Mouse (Mus musculus) lung, postnatal 0 days (tissue): ENCODE results near the gene Dnal4. TPM values are rescaled to one million over a fixed set of nuclear protein-coding genes. Genes with fewer than 3 reads are reported as not detected.

Experiments
- ATAC-seq: fragments of 200-750 bp; cut with Nextera tagmentation; 2 replicates; pipeline ENCODE4 v1.8.0; 2017; ENCODE audit warnings: moderate library complexity
- DNase-seq: peaks from one replicate; pipeline ENCODE4 v3.0.0-alpha.2; 2016; ENCODE audit warnings: low spot score
- H3K27ac ChIP-seq: fragments of 300-500 bp; sonication (generic); 2 replicates; pipeline ENCODE4 v1.5.1; 2014; ENCODE audit warnings: antibody characterized with exemption, mild to moderate bottlenecking, low read length, mixed read lengths
- H3K27me3 ChIP-seq: fragments of 300-500 bp; sonication (generic); replicated peaks from 2 replicates; pipeline ENCODE4 v1.6.1; 2014; ENCODE audit warnings: low read length, mixed read lengths; ENCODE audit not compliant: insufficient read depth
- H3K36me3 ChIP-seq: fragments of 300-500 bp; sonication (generic); 2 replicates; pipeline ENCODE4 v1.6.1; 2014; ENCODE audit warnings: low read length, mixed read lengths; ENCODE audit not compliant: insufficient read depth
- H3K4me1 ChIP-seq: fragments of 300-500 bp; sonication (generic); 2 replicates; pipeline ENCODE4 v1.6.1; 2014; ENCODE audit warnings: antibody characterized with exemption, low read depth, low read length, mixed read lengths; ENCODE audit not compliant: insufficient read depth
- H3K4me2 ChIP-seq: fragments of 300-500 bp; sonication (generic); replicated peaks from 2 replicates; pipeline ENCODE4 v1.6.1; 2014; ENCODE audit warnings: low read depth, mild to moderate bottlenecking, low read length, moderate library complexity, mixed read lengths
- H3K4me3 ChIP-seq: fragments of 300-500 bp; sonication (generic); 2 replicates; pipeline ENCODE4 v1.5.1; 2014; ENCODE audit warnings: low read depth, low read length
- H3K9ac ChIP-seq: fragments of 300-500 bp; sonication (generic); replicated peaks from 2 replicates; pipeline ENCODE4 v1.6.1; 2014; ENCODE audit warnings: low read depth, mild to moderate bottlenecking
- H3K9me3 ChIP-seq: fragments of 300-500 bp; sonication (generic); 2 replicates; pipeline ENCODE4 v1.6.1; 2016; ENCODE audit warnings: low read length, mixed read lengths
- CTCF ChIP-seq: IDR thresholded peaks from 2 replicates; pipeline ENCODE4 v1.5.1; 2016; ENCODE audit warnings: antibody characterized with exemption, mild to moderate bottlenecking
- EP300 ChIP-seq: IDR thresholded peaks from 2 replicates; pipeline ENCODE4 v1.6.1; 2016; ENCODE audit warnings: antibody characterized with exemption, mild to moderate bottlenecking, control low read depth
- WGBS: fragments of 180-500 bp; shearing (Covaris S2); extraction: QIAGEN DNeasy Blood & Tissue Kit; methylation state at CpG from one replicate; pipeline ENCODE4 v1.1.7; 2014; 5-methylcytosine and 5-hydroxymethylcytosine counted together
- polyA plus RNA-seq: library from polyadenylated mRNA; unstranded; fragments of >200 nt; fragmentation: Nextera tagmentation; extraction: Ambion mirVana; gene quantifications from 2 replicates; pipeline ENCODE4 v1.2.1, GENCODE M21; 2015

Dnal4 gene
- polyA plus RNA-seq, 1 experiment from 2014 or later: 52.4 TPM

DNA sequence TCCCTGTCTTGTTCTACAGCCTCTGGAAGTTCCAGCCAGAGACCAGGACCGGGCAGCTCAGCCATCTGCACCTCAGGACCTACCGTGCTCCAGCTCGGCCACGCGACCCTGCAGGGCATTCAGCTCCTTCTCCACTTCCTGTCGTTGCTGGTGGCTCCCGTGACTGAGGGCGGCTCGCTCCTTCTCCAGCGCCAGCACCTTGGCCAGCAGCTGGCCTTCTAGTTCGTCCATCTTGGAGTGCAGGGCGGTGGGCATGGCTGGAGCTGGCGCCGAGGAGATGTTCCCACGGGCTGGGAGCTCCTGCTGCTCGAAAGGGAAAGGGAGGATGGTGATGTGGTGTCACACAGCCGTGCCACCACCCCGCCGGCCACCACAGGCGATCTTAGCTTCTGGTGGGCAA, 16.5 kb upstream of the Dnal4 start:
- DNase-seq (no peak), ATAC-seq (no peak)
- TF ChIP-seq EP300 (no peak), CTCF (no peak)
- H3K36me3 ChIP-seq: no peaks in the 10 kb centered on the region
- H3K9ac ChIP-seq: no peak overlapping the region
- H3K4me1 ChIP-seq: no peaks in the 10 kb centered on the region
- H3K4me2 ChIP-seq: no peak overlapping the region
- H3K27me3 ChIP-seq: no peaks in the 10 kb centered on the region
- no peak overlapping the region for H3K4me3 ChIP-seq
- H3K9me3 ChIP-seq: no peaks in the 10 kb centered on the region
- H3K27ac ChIP-seq: no peak overlapping the region
- WGBS: 17% methylated on average over 20 of the region's 20 CpGs

DNA sequence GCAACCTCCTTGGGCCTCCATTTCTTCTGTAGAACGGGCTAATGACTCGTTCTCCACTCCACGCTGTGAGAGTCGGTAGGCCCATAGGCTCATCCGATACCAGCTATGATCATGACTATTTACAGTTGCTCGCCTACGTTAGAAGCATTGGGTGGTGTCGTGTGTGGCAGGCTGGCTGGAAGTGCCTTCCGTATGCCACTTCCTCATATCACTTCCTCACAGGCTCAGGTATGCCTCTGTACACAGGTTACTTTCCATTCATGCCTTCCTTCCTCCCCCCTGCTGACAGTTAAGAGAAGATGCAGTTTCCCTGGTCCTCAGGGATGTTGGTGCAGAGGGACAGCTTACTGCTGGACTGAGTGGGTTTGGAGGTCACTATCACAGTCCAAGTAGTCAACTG, 15.4 kb upstream of the Dnal4 start:
- Histone ChIP-seq H3K4me1 (no peaks in the 10 kb centered on the region), H3K4me3 (no peak overlapping the region), H3K27ac (no peak overlapping the region), H3K4me2 (no peak overlapping the region), H3K36me3 (no peaks in the 10 kb centered on the region), H3K9ac (no peak overlapping the region), H3K9me3 (no peaks in the 10 kb centered on the region), H3K27me3 (no peaks in the 10 kb centered on the region)
- ATAC-seq: no peak
- WGBS: 88% methylated on average over 9 of the region's 9 CpGs
- TF ChIP-seq CTCF: no peak
- TF ChIP-seq EP300: no peak
- DNase-seq: no peak

DNA sequence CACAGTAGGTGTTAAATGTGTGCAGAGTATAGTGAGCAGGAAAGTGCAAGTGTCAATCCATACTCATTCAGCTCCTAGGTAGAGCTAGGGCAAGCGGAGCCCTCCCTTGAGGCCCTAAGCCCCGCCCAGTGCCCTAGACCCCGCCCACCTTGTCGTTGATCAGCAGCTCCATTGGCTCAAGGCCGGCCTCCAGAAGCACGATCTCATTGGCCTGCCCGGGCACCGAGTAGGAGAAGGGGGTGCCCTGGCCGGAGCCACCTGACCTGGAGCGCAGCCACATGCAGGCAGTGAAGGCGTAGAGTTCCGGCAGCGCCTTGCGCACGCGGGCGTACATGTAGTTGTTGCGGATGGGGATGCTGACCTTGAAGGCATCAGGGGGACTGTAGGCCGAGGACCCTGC, 14.8 kb upstream of the Dnal4 start:
- Histone ChIP-seq H3K27me3 (no peaks in the 10 kb centered on the region), H3K4me2 (no peak overlapping the region), H3K4me1 (no peaks in the 10 kb centered on the region), H3K27ac (no peak overlapping the region), H3K9ac (no peak overlapping the region), H3K4me3 (no peak overlapping the region), H3K36me3 (no peaks in the 10 kb centered on the region), H3K9me3 (no peaks in the 10 kb centered on the region)
- DNase-seq (no peak), ATAC-seq (no peak)
- WGBS: 21% methylated on average over 19 of the region's 19 CpGs
- TF ChIP-seq EP300 (no peak), CTCF (no peak)

DNA sequence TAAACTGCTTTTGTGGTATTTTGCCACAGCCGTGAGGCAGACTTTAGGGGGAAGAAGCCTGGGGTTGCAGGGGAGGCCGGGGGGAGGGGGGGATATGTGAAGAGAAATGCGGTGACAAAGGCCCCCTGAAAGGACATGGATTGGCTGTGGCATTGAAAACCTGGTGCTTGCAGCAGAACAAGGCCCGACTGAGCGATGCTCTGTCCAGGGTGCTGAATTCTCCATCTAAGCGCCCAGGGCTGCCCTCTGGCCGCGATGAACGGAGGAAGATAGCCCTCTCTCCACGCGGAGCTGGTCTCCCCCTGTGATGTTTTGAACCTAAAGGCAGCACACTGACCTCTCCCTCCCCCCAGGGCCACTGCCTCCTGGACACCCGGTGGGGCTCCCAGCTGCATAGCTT, 13.9 kb upstream of the Dnal4 start:
- peak; percentile 59 for ATAC-seq
- no peaks in the 10 kb centered on the region for H3K27me3 ChIP-seq
- WGBS: 5% methylated on average over 12 of the region's 12 CpGs

DNA sequence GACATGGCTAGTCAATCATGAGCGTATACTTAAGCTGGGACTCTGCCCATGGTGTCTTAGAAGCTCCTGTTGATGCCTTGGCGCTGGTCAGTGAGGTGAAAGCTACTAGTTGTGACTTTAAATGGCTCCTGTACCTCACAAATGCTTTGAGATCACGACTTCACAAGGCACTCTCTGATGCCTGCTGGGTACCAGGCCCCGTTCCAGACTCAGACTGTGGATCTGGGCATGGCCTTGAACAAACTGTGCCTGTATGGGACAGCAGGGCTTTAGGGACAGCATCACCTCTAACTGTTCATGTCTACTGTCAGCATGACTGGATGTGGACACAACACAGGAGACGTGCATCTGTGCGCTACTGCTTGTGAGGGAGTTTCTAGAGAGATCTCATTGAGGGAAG, 13.3 kb upstream of the Dnal4 start:
- Histone ChIP-seq H3K9ac (no peak overlapping the region), H3K4me2 (no peak overlapping the region), H3K27me3 (no peaks in the 10 kb centered on the region), H3K4me3 (no peak overlapping the region), H3K4me1 (no peaks in the 10 kb centered on the region), H3K27ac (no peak overlapping the region), H3K9me3 (no peaks in the 10 kb centered on the region), H3K36me3 (no peaks in the 10 kb centered on the region)
- TF ChIP-seq CTCF: no peak
- TF ChIP-seq EP300: no peak
- 80% methylated on average over 6 of the region's 6 CpGs for WGBS
- ATAC-seq (no peak), DNase-seq (no peak)

More for the DNA sequence above, 13.9 kb upstream of the Dnal4 start:
- no peak overlapping the region for H3K4me3 ChIP-seq
- H3K4me1 ChIP-seq: no peaks in the 10 kb centered on the region
- TF ChIP-seq EP300 (no peak), CTCF (peak; percentile 45)
- no peak overlapping the region for H3K27ac ChIP-seq
- no peak overlapping the region for H3K9ac ChIP-seq
- H3K9me3 ChIP-seq: no peaks in the 10 kb centered on the region
- H3K4me2 ChIP-seq: no peak overlapping the region
- peak; percentile 70 for DNase-seq
- H3K36me3 ChIP-seq: no peaks in the 10 kb centered on the region

DNA sequence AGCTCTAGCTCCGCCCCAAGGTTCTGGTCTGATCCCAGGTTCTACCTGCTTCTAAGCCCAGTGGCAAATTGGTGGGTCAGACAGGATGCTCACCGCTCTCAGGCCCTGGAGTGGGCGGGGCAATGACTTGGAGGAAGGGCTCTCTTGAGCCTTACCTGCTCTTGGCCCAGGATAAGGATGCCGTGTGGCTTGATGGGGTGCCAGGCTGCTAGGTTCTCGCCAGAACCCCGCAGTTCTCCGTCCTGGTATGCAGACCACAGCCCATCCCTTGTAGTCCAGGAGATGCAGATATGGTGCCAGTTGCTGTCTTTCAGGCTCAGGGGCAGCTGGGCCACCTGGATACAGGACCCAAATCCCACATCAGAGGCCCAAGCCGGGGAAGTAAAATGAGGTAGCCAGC, 12.5 kb upstream of the Dnal4 start:
- Histone ChIP-seq H3K4me1 (no peaks in the 10 kb centered on the region), H3K9me3 (no peaks in the 10 kb centered on the region), H3K27me3 (no peaks in the 10 kb centered on the region), H3K36me3 (no peaks in the 10 kb centered on the region), H3K4me2 (no peak overlapping the region), H3K27ac (no peak overlapping the region), H3K4me3 (no peak overlapping the region), H3K9ac (no peak overlapping the region)
- ATAC-seq (no peak), DNase-seq (no peak)
- TF ChIP-seq EP300 (no peak), CTCF (no peak)
- WGBS: 44% methylated on average over 8 of the region's 8 CpGs

DNA sequence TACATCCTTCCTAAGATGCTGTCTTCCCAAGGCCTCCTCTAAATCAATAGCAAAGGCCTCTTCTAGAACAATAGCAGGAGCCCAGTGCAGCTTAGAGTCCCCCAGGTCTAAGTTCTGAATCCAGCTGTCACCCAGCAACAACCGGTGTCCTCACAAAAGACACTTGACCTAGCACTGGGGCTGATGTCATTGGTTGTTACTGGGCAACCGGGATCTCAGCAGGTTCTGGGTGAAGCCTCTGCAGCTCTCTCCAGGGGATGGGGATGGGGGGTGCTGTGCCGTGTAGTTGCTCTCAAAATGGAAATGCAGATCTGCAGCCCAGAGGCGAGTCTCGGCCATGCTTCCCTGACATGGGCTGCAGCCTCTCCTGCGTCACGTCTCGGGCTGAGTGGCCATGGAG, 10.2 kb upstream of the Dnal4 start:
- H3K27me3 ChIP-seq: no peaks in the 10 kb centered on the region
- no peak overlapping the region for H3K9ac ChIP-seq
- H3K4me1 ChIP-seq: no peaks in the 10 kb centered on the region
- no peaks in the 10 kb centered on the region for H3K36me3 ChIP-seq
- H3K4me2 ChIP-seq: no peak overlapping the region
- no peak overlapping the region for H3K4me3 ChIP-seq
- ATAC-seq (no peak), DNase-seq (no peak)
- TF ChIP-seq CTCF (no peak), EP300 (no peak)
- no peaks in the 10 kb centered on the region for H3K9me3 ChIP-seq
- no peak overlapping the region for H3K27ac ChIP-seq
- 35% methylated on average over 8 of the region's 8 CpGs for WGBS
